11 mouse cellular contexts compared by ENCODE assay signal in genomic region chr9:57601353-57601706, GRCm38 (mm10). TPM values are rescaled to one million over a fixed set of nuclear protein-coding genes. Genes with fewer than 3 reads are reported as not detected.
DNase-seq lines count a peak whose midpoint lies in the region; ATAC-seq and TF ChIP-seq lines count a peak whose summit lies in the region.
"Had no signal": no experiment of that assay in that cellular context is flagged by ENCODE, and none has a peak within 500 bp of the region (broad histone marks: within the 10 kb centered on the region; RNA-seq: fewer than 3 reads in every experiment).

No protein-coding gene starts in this region.

- H3K9ac ChIP-seq in heart, embryonic 14.5 days (ENCODE audit: low read length) = peak overlapping the region; percentile 17; the same call in 1 of the 2 replicates
- H3K9ac ChIP-seq in stomach, postnatal 0 days (ENCODE audit: low read length) = no peak overlapping the region
- H3K9ac ChIP-seq: heart, embryonic 12.5 days; limb, embryonic 12.5 days had no signal

- no peak overlapping the region for H3K4me3 ChIP-seq in heart, embryonic 14.5 days (ENCODE audit: control insufficient read depth in 1 of 2, insufficient read depth in 1 of 2, low read depth in 1 of 2, low read length in 2 of 2)
- H3K4me3 ChIP-seq in C2C12 (ENCODE audit: insufficient read depth, poor library complexity, severe bottlenecking) = no peak overlapping the region
- H3K4me3 ChIP-seq in embryonic fibroblast, embryonic 13.5 days (ENCODE audit: insufficient read depth, low read length) = no peak overlapping the region
- no peak overlapping the region for H3K4me3 ChIP-seq in stomach, postnatal 0 days (ENCODE audit: low read depth, low read length)
- H3K4me3 ChIP-seq: heart, embryonic 12.5 days; limb, embryonic 12.5 days had no signal

- no peak overlapping the region for H3ac ChIP-seq in C2C12 (ENCODE audit: control insufficient read depth, insufficient read length, low read depth)

- H3K36me3 ChIP-seq in heart, embryonic 14.5 days (ENCODE audit: control insufficient read depth, insufficient read depth, low read length) = peaks cover under 1% of the 10 kb centered on the region; the same call in 1 of the 2 replicates
- peaks cover 7% of the 10 kb centered on the region for H3K36me3 ChIP-seq in C2C12 (ENCODE audit: control insufficient read depth, insufficient read depth)
- no peaks in the 10 kb centered on the region for H3K36me3 ChIP-seq in stomach, postnatal 0 days (ENCODE audit: control insufficient read depth, insufficient read depth, low read length)
- H3K36me3 ChIP-seq: limb, embryonic 12.5 days had no signal

- DNase-seq in heart, adult 11 months = no peak
- peak; percentile 66 to 72 for DNase-seq in left cerebral cortex, adult 18-20 months (ENCODE audit: low spot score in 2 of 2)
- DNase-seq in adrenal gland, adult 8-10 months = no peak
- DNase-seq in stomach, postnatal 0 days (ENCODE audit: low spot score) = no peak
- no peak for DNase-seq in ovary, postnatal 10 days (ENCODE audit: low spot score)

- WGBS in heart, embryonic 14.5 days = 21% methylated on average over 2 of the region's 2 CpGs
- 25% methylated on average over 2 of the region's 2 CpGs for WGBS in stomach, postnatal 0 days

- no peak overlapping the region for H3K4me2 ChIP-seq in heart, embryonic 14.5 days (ENCODE audit: low read length)
- H3K4me2 ChIP-seq in stomach, postnatal 0 days (replicated peaks; ENCODE audit: low read depth) = no peak overlapping the region
- H3K4me2 ChIP-seq: limb, embryonic 12.5 days had no signal

- TF ChIP-seq POLR2A in embryonic fibroblast, embryonic 13.5 days (IDR thresholded peaks at IDR 0.05; ENCODE audit: low read depth, low read length) = no peak

- H3K27me3 ChIP-seq in heart, embryonic 14.5 days (ENCODE audit: control insufficient read depth, insufficient read depth, low read length) = peaks cover 24% of the 10 kb centered on the region
- H3K27me3 ChIP-seq in C2C12 (ENCODE audit: control insufficient read depth, insufficient read depth, insufficient read length) = no peaks in the 10 kb centered on the region
- H3K27me3 ChIP-seq in stomach, postnatal 0 days (ENCODE audit: control insufficient read depth, insufficient read depth, low read length) = peaks cover 2% of the 10 kb centered on the region; the same call in 1 of the 2 replicates

- ATAC-seq in heart, embryonic 14.5 days (ENCODE audit: insufficient number of reproducible peaks, insufficient read depth, low FRiP score, low read depth) = no peak
- no peak for ATAC-seq in stomach, postnatal 0 days (ENCODE audit: low FRiP score, low TSS enrichment)

- no peak overlapping the region for H3K27ac ChIP-seq in heart, embryonic 14.5 days (replicated peaks in 1 of 2; ENCODE audit: control insufficient read depth in 1 of 2, insufficient read depth in 1 of 2, low read depth in 2 of 2, low read length in 2 of 2)
- peak overlapping the region; percentile 83 for H3K27ac ChIP-seq in embryonic fibroblast, embryonic 13.5 days (ENCODE audit: insufficient read depth, low read length)
- no peak overlapping the region for H3K27ac ChIP-seq in stomach, postnatal 0 days (replicated peaks)
- H3K27ac ChIP-seq: limb, embryonic 12.5 days had no signal

- H3K79me2 ChIP-seq in C2C12 (ENCODE audit: control insufficient read depth, insufficient read depth) = peaks cover 8% of the 10 kb centered on the region

- H3K9me3 ChIP-seq in heart, embryonic 14.5 days (ENCODE audit: control insufficient read depth, low read length) = no peaks in the 10 kb centered on the region
- no peaks in the 10 kb centered on the region for H3K9me3 ChIP-seq in stomach, postnatal 0 days (ENCODE audit: control insufficient read depth, low read length)
- H3K9me3 ChIP-seq: heart, embryonic 12.5 days; limb, embryonic 12.5 days; megakaryocyte, embryonic 14.5 days had no signal

- peaks cover 42 to 56% of the 10 kb centered on the region in 2 experiments for H3K4me1 ChIP-seq in heart, embryonic 14.5 days (ENCODE audit: control insufficient read depth in 2 of 2, insufficient read depth in 2 of 2, low read length in 2 of 2)
- H3K4me1 ChIP-seq in embryonic fibroblast, embryonic 13.5 days (ENCODE audit: control insufficient read depth, insufficient read depth, low read length) = peaks cover 11% of the 10 kb centered on the region
- H3K4me1 ChIP-seq in stomach, postnatal 0 days (replicated peaks; ENCODE audit: control insufficient read depth, insufficient read depth) = no peaks in the 10 kb centered on the region

- no peak for TF ChIP-seq EP300 in stomach, postnatal 0 days (optimal IDR thresholded peaks at IDR 0.05)

- TF ChIP-seq CTCF in C2C12 (IDR thresholded peaks at IDR 0.05; ENCODE audit: control insufficient read depth, insufficient read depth, insufficient read length) = no peak
- TF ChIP-seq CTCF in embryonic fibroblast, embryonic 13.5 days (IDR thresholded peaks at IDR 0.05; ENCODE audit: borderline replicate concordance, insufficient read depth, low read length) = no peak
- TF ChIP-seq CTCF in stomach, postnatal 0 days (IDR thresholded peaks at IDR 0.05; ENCODE audit: low read depth) = no peak

- no peaks in the 10 kb centered on the region for H3K79me3 ChIP-seq in C2C12 (ENCODE audit: low read depth)

TF ChIP-seq in C2C12, 6 proteins besides CTCF, POLR2A, EP300 and RAD21:
- TF ChIP-seq MYOG (IDR thresholded peaks at IDR 0.05; ENCODE audit: control insufficient read depth, extremely low read depth, insufficient read length) = no peak
- peak; percentile 96 for TF ChIP-seq MYOD1 (IDR thresholded peaks at IDR 0.05; ENCODE audit: control insufficient read depth, insufficient read length, low read depth)

RNA-seq across cellular contexts. Expression of gene Cplx3, which starts 4.8 kb away (rescaled TPM):
- polyA plus RNA-seq in heart, embryonic 14.5 days (2014; fragmentation: Nextera tagmentation; extraction: Ambion mirVana) = not detected in 2 replicates
- 0.06 TPM for polyA plus RNA-seq in C2C12 (2012; fragmentation: generic; extraction: Trizol)
- polyA plus RNA-seq in embryonic fibroblast, embryonic 13.5 days (2011; ENCODE audit: insufficient read length, low read depth, missing spikeins) = not detected in 2 replicates
- 10 to 100 TPM; 13.0 to 13.6 TPM for total RNA-seq in left cerebral cortex, adult 18-20 months (2021)
- not detected for total RNA-seq in adrenal gland, adult 8-10 months (2022)
- polyA plus RNA-seq in stomach, postnatal 0 days (2015; fragmentation: Nextera tagmentation; extraction: Ambion mirVana) = not detected in 2 replicates
- polyA plus RNA-seq: heart, embryonic 12.5 days; limb, embryonic 12.5 days had no signal

RNA-seq across cellular contexts. Expression of gene Ulk3, which starts 12.1 kb away (rescaled TPM):
- polyA plus RNA-seq in heart, embryonic 14.5 days (2014; fragmentation: Nextera tagmentation; extraction: Ambion mirVana) = 10.9 and 15.0 TPM in 2 replicates
- polyA plus RNA-seq in C2C12 (2012; fragmentation: generic; extraction: Trizol) = 5.4 TPM
- polyA plus RNA-seq in embryonic fibroblast, embryonic 13.5 days (2011; ENCODE audit: insufficient read length, low read depth, missing spikeins) = 17.6 and 19.4 TPM in 2 replicates
- 10 to 100 TPM; 28.9 to 33.5 TPM for total RNA-seq in left cerebral cortex, adult 18-20 months (2021)
- total RNA-seq in adrenal gland, adult 8-10 months (2022) = 10 to 100 TPM; 10.8 to 33.3 (median 19.5) TPM
- polyA plus RNA-seq in stomach, postnatal 0 days (2015; fragmentation: Nextera tagmentation; extraction: Ambion mirVana) = 8.4 and 8.6 TPM in 2 replicates

RNA-seq across cellular contexts. Expression of gene Lman1l, which starts 19.2 kb away (rescaled TPM):
- 0.12 TPM in 1 of 2 replicates, not detected in the other for polyA plus RNA-seq in heart, embryonic 14.5 days (2014; fragmentation: Nextera tagmentation; extraction: Ambion mirVana)
- 0.68 TPM for polyA plus RNA-seq in C2C12 (2012; fragmentation: generic; extraction: Trizol)
- polyA plus RNA-seq in embryonic fibroblast, embryonic 13.5 days (2011; ENCODE audit: insufficient read length, low read depth, missing spikeins) = not detected in 2 replicates
- total RNA-seq in left cerebral cortex, adult 18-20 months (2021) = not detected
- total RNA-seq in adrenal gland, adult 8-10 months (2022) = not detected
- polyA plus RNA-seq in stomach, postnatal 0 days (2015; fragmentation: Nextera tagmentation; extraction: Ambion mirVana) = not detected in 2 replicates
- polyA plus RNA-seq: heart, embryonic 12.5 days; limb, embryonic 12.5 days had no signal

RNA-seq across cellular contexts. Expression of gene Scamp2, which starts 40.6 kb away (rescaled TPM):
- polyA plus RNA-seq in heart, embryonic 14.5 days (2014; fragmentation: Nextera tagmentation; extraction: Ambion mirVana) = 56.5 and 58.7 TPM in 2 replicates
- 22.5 TPM for polyA plus RNA-seq in C2C12 (2012; fragmentation: generic; extraction: Trizol)
- 37.0 and 38.2 TPM in 2 replicates for polyA plus RNA-seq in embryonic fibroblast, embryonic 13.5 days (2011; ENCODE audit: insufficient read length, low read depth, missing spikeins)
- 10 to 100 TPM; 20.9 to 23.1 TPM for total RNA-seq in left cerebral cortex, adult 18-20 months (2021)
- 10 to 100 TPM; 62.3 to 78.5 (median 71.9) TPM for total RNA-seq in adrenal gland, adult 8-10 months (2022)
- 102 and 104 TPM in 2 replicates for polyA plus RNA-seq in stomach, postnatal 0 days (2015; fragmentation: Nextera tagmentation; extraction: Ambion mirVana)

RNA-seq across cellular contexts. Expression of gene Mpi, which starts 48.8 kb away (rescaled TPM):
- 69.2 and 74.3 TPM in 2 replicates for polyA plus RNA-seq in heart, embryonic 14.5 days (2014; fragmentation: Nextera tagmentation; extraction: Ambion mirVana)
- polyA plus RNA-seq in C2C12 (2012; fragmentation: generic; extraction: Trizol) = 35.7 TPM
- polyA plus RNA-seq in embryonic fibroblast, embryonic 13.5 days (2011; ENCODE audit: insufficient read length, low read depth, missing spikeins) = 32.2 and 35.6 TPM in 2 replicates
- total RNA-seq in left cerebral cortex, adult 18-20 months (2021) = 10 to 100 TPM; 66.0 to 69.4 TPM
- total RNA-seq in adrenal gland, adult 8-10 months (2022) = 10 to 100 TPM; 35.5 to 66.3 (median 46.1) TPM
- 24.6 and 26.1 TPM in 2 replicates for polyA plus RNA-seq in stomach, postnatal 0 days (2015; fragmentation: Nextera tagmentation; extraction: Ambion mirVana)

Comparison
In these comparisons a context has a peak if more than half of its experiments do, and no peak if none do; other contexts are left out.
1. DNase-seq: peak in left cerebral cortex, adult 18-20 months (2 of 2); none in heart, adult 11 months (single experiment), adrenal gland, adult 8-10 months (single experiment), stomach, postnatal 0 days (single experiment) and ovary, postnatal 10 days (single experiment).